In the genomic region with DNA sequence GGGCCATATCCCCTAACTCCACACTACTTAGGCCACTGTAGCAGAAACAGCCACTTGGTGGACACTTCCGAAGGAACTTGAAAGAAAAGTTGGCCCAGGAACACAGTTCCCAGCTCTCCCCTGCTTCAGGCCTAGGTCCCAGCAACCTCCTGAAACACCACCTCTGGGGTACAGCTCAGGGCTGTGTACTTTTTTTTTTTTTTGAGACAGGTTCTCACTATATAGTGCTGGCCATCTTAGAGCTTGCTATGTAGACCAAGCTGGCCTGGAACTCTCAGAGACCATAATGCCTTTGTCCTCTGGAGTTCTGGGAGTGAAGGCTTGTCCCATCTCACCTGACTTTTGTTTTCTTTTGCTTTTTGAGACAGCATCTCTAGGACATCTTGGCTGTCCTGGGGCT, we compare ENCODE assay signal across 9 mouse cellular contexts. TPM values are rescaled to one million over a fixed set of nuclear protein-coding genes. Genes with fewer than 3 reads are reported as not detected.
DNase-seq lines count a peak whose midpoint lies in the region; ATAC-seq and TF ChIP-seq lines count a peak whose summit lies in the region.
"Had no signal": no experiment of that assay in that cellular context is flagged by ENCODE, and none has a peak within 500 bp of the region (broad histone marks: within the 10 kb centered on the region; RNA-seq: fewer than 3 reads in every experiment).

No protein-coding gene starts in this region.

- peaks cover 33% of the 10 kb centered on the region for H3K4me1 ChIP-seq in forebrain, embryonic 12.5 days
- peaks cover 36% of the 10 kb centered on the region for H3K4me1 ChIP-seq in forebrain, embryonic 15.5 days
- H3K4me1 ChIP-seq in kidney, embryonic 15.5 days: peaks cover 51% of the 10 kb centered on the region
- H3K4me1 ChIP-seq in bone marrow macrophage, adult 2 months (ENCODE audit: control insufficient read depth, insufficient read depth, low read length): peaks cover 20% of the 10 kb centered on the region
- H3K4me1 ChIP-seq in limb, embryonic 13.5 days: peaks cover 46% of the 10 kb centered on the region

- no peak overlapping the region for H3K4me3 ChIP-seq in forebrain, embryonic 12.5 days (replicated peaks)
- H3K4me3 ChIP-seq in forebrain, embryonic 15.5 days: no peak overlapping the region
- no peak overlapping the region for H3K4me3 ChIP-seq in kidney, embryonic 15.5 days (replicated peaks)
- H3K4me3 ChIP-seq in bone marrow macrophage, adult 2 months (ENCODE audit: insufficient read depth, low read length): peak overlapping the region; percentile 66; the same call in 1 of the 2 replicates
- H3K4me3 ChIP-seq in limb, embryonic 13.5 days: no peak overlapping the region

- 38% methylated on average over 1 of the region's 1 CpGs for whole genome bisulfite sequencing in forebrain, embryonic 12.5 days
- 46% methylated on average over 1 of the region's 1 CpGs for WGBS in forebrain, embryonic 15.5 days
- WGBS in kidney, embryonic 15.5 days: 45% methylated on average over 1 of the region's 1 CpGs
- WGBS in limb, embryonic 13.5 days: 68% methylated on average over 1 of the region's 1 CpGs

- H3K9me3 ChIP-seq in forebrain, embryonic 12.5 days: no peaks in the 10 kb centered on the region
- H3K9me3 ChIP-seq in forebrain, embryonic 15.5 days: no peaks in the 10 kb centered on the region
- H3K9me3 ChIP-seq in kidney, embryonic 15.5 days (replicated peaks): no peaks in the 10 kb centered on the region
- H3K9me3 ChIP-seq in limb, embryonic 13.5 days: no peaks in the 10 kb centered on the region
- H3K9me3 ChIP-seq: stomach, embryonic 15.5 days had no signal

- no peak for TF ChIP-seq POLR2A in bone marrow macrophage, adult 2 months (IDR thresholded peaks at IDR 0.05; ENCODE audit: borderline replicate concordance, low read depth, low read length)

- no peak for TF ChIP-seq CTCF in bone marrow macrophage, adult 2 months (IDR thresholded peaks at IDR 0.05; ENCODE audit: low read depth, low read length)

- 0 out of 2 replicates have a peak overlapping the region, but pooled peaks have one; percentile 27 for H3K4me2 ChIP-seq in forebrain, embryonic 12.5 days
- H3K4me2 ChIP-seq in forebrain, embryonic 15.5 days (replicated peaks): no peak overlapping the region
- H3K4me2 ChIP-seq in kidney, embryonic 15.5 days: peak overlapping the region; percentile 97; the same call in 1 of the 2 replicates
- H3K4me2 ChIP-seq in limb, embryonic 13.5 days (replicated peaks): peak overlapping the region; percentile 51

- no peak overlapping the region for H3K27ac ChIP-seq in forebrain, embryonic 12.5 days
- H3K27ac ChIP-seq in forebrain, embryonic 15.5 days (replicated peaks): no peak overlapping the region
- H3K27ac ChIP-seq in kidney, embryonic 15.5 days: no peak overlapping the region
- H3K27ac ChIP-seq in bone marrow macrophage, adult 2 months (ENCODE audit: insufficient read depth, low read depth, low read length): peak overlapping the region; percentile 99
- no peak overlapping the region for H3K27ac ChIP-seq in limb, embryonic 13.5 days

- ATAC-seq in forebrain, embryonic 12.5 days (ENCODE audit: low FRiP score): 0 out of 2 replicates have a peak, but pooled peaks have one; percentile 3
- ATAC-seq in forebrain, embryonic 15.5 days (replicated peaks): no peak
- ATAC-seq in kidney, embryonic 15.5 days (replicated peaks; ENCODE audit: low FRiP score): no peak
- peak; percentile 3; the same call in 1 of the 2 replicates for ATAC-seq in limb, embryonic 13.5 days (ENCODE audit: low FRiP score, low read depth)

- H3K9ac ChIP-seq in forebrain, embryonic 12.5 days: no peak overlapping the region
- no peak overlapping the region for H3K9ac ChIP-seq in forebrain, embryonic 15.5 days (replicated peaks)
- no peak overlapping the region for H3K9ac ChIP-seq in kidney, embryonic 15.5 days
- no peak overlapping the region for H3K9ac ChIP-seq in limb, embryonic 13.5 days

- no peaks in the 10 kb centered on the region for H3K36me3 ChIP-seq in forebrain, embryonic 12.5 days (replicated peaks)
- H3K36me3 ChIP-seq in forebrain, embryonic 15.5 days: no peaks in the 10 kb centered on the region
- no peaks in the 10 kb centered on the region for H3K36me3 ChIP-seq in kidney, embryonic 15.5 days
- no peaks in the 10 kb centered on the region for H3K36me3 ChIP-seq in limb, embryonic 13.5 days
- H3K36me3 ChIP-seq: stomach, embryonic 15.5 days had no signal

- H3K27me3 ChIP-seq in forebrain, embryonic 12.5 days: peaks cover 44% of the 10 kb centered on the region
- H3K27me3 ChIP-seq in forebrain, embryonic 15.5 days: peaks cover 38% of the 10 kb centered on the region
- peaks cover 32% of the 10 kb centered on the region for H3K27me3 ChIP-seq in kidney, embryonic 15.5 days
- H3K27me3 ChIP-seq in limb, embryonic 13.5 days: peaks cover 34% of the 10 kb centered on the region

- no peak for DNase-seq in kidney, postnatal 10 days
- DNase-seq in adrenal gland, postnatal 25 days: no peak
- no peak for DNase-seq in cerebellum, adult 11-12 months

RNA-seq across cellular contexts. Expression of gene Pde4a, which starts 3.6 kb away (rescaled TPM):
- polyA plus RNA-seq in forebrain, embryonic 12.5 days (2016; fragmentation: Nextera tagmentation; extraction: Ambion mirVana): 12.8 and 14.5 TPM in 2 replicates
- 23.7 and 25.9 TPM in 2 replicates for polyA plus RNA-seq in forebrain, embryonic 15.5 days (2015; fragmentation: Nextera tagmentation; extraction: Ambion mirVana)
- 12.6 and 12.7 TPM in 2 replicates for polyA plus RNA-seq in kidney, embryonic 15.5 days (2015; fragmentation: Nextera tagmentation; extraction: Ambion mirVana)
- 13.2 and 14.2 TPM in 2 replicates for polyA plus RNA-seq in bone marrow macrophage, adult 2 months (2012; ENCODE audit: insufficient read depth, insufficient read length, missing spikeins)
- polyA plus RNA-seq in limb, embryonic 13.5 days (2015; fragmentation: Nextera tagmentation; extraction: Ambion mirVana): 5.4 and 6.1 TPM in 2 replicates
- 12.9 and 13.1 TPM in 2 replicates for total RNA-seq in adrenal gland, postnatal 25 days (2021)

RNA-seq across cellular contexts. Expression of gene Cdc37, which starts 19.4 kb away (rescaled TPM):
- polyA plus RNA-seq in forebrain, embryonic 12.5 days (2016; fragmentation: Nextera tagmentation; extraction: Ambion mirVana): 260 and 272 TPM in 2 replicates
- 217 and 221 TPM in 2 replicates for polyA plus RNA-seq in forebrain, embryonic 15.5 days (2015; fragmentation: Nextera tagmentation; extraction: Ambion mirVana)
- 332 and 351 TPM in 2 replicates for polyA plus RNA-seq in kidney, embryonic 15.5 days (2015; fragmentation: Nextera tagmentation; extraction: Ambion mirVana)
- polyA plus RNA-seq in bone marrow macrophage, adult 2 months (2012; ENCODE audit: insufficient read depth, insufficient read length, missing spikeins): 104 and 110 TPM in 2 replicates
- 320 and 346 TPM in 2 replicates for polyA plus RNA-seq in limb, embryonic 13.5 days (2015; fragmentation: Nextera tagmentation; extraction: Ambion mirVana)
- total RNA-seq in adrenal gland, postnatal 25 days (2021): 190 and 202 TPM in 2 replicates

RNA-seq across cellular contexts. Expression of gene Tyk2, which starts 38.1 kb away (rescaled TPM):
- 12.8 TPM in 2 replicates for polyA plus RNA-seq in forebrain, embryonic 12.5 days (2016; fragmentation: Nextera tagmentation; extraction: Ambion mirVana)
- 10.3 and 11.1 TPM in 2 replicates for polyA plus RNA-seq in forebrain, embryonic 15.5 days (2015; fragmentation: Nextera tagmentation; extraction: Ambion mirVana)
- 12.7 and 15.5 TPM in 2 replicates for polyA plus RNA-seq in kidney, embryonic 15.5 days (2015; fragmentation: Nextera tagmentation; extraction: Ambion mirVana)
- 46.3 and 47.1 TPM in 2 replicates for polyA plus RNA-seq in bone marrow macrophage, adult 2 months (2012; ENCODE audit: insufficient read depth, insufficient read length, missing spikeins)
- 13.7 and 16.5 TPM in 2 replicates for polyA plus RNA-seq in limb, embryonic 13.5 days (2015; fragmentation: Nextera tagmentation; extraction: Ambion mirVana)
- 17.7 and 22.4 TPM in 2 replicates for total RNA-seq in adrenal gland, postnatal 25 days (2021)

Comparison
In these comparisons a context has a peak if more than half of its experiments do, and no peak if none do; other contexts are left out.
1. ATAC-seq: peak in forebrain, embryonic 12.5 days (single experiment) and limb, embryonic 13.5 days (single experiment); none in forebrain, embryonic 15.5 days (single experiment) and kidney, embryonic 15.5 days (single experiment).